ENCODE assay signal across 11 mouse cellular contexts in genomic region chr17:89450724-89451123, GRCm38 (mm10).
DNase-seq lines count a peak whose midpoint lies in the region.
"Had no signal": no experiment of that assay in that cellular context is flagged by ENCODE, and none has a peak within 500 bp of the region (broad histone marks: within the 10 kb centered on the region; RNA-seq: fewer than 3 reads in every experiment).

No protein-coding gene starts in this region.

- peak; percentile 8 for DNase-seq in right cerebral cortex, adult 18-20 months
- no peak for DNase-seq in right cerebral cortex, postnatal 25 days
- DNase-seq in adipocyte (ENCODE audit: low spot score): peak; percentile 65
- DNase-seq in fibroblast of lung, adult 2 months (ENCODE audit: low read depth): peak; percentile 90
- DNase-seq in embryo, embryonic 10.5 days (ENCODE audit: low spot score): no peak
- DNase-seq in spleen, adult 18-20 months: no peak
- DNase-seq in urinary bladder, postnatal 4 days (ENCODE audit: low spot score in 2 of 2): no peak
- DNase-seq: cerebellum, adult 9-10 months; heart, postnatal 36 days; kidney, postnatal 10 days; layer of hippocampus, postnatal 36 days had no signal

Comparison
In these comparisons a context has a peak if more than half of its experiments do, and no peak if none do; other contexts are left out.
1. DNase-seq: peak in right cerebral cortex, adult 18-20 months (single experiment), adipocyte (single experiment) and fibroblast of lung, adult 2 months (single experiment); none in right cerebral cortex, postnatal 25 days (single experiment), embryo, embryonic 10.5 days (single experiment), spleen, adult 18-20 months (0 of 2) and urinary bladder, postnatal 4 days (0 of 2).